11 mouse cellular contexts compared by ENCODE assay signal in the genomic region with DNA sequence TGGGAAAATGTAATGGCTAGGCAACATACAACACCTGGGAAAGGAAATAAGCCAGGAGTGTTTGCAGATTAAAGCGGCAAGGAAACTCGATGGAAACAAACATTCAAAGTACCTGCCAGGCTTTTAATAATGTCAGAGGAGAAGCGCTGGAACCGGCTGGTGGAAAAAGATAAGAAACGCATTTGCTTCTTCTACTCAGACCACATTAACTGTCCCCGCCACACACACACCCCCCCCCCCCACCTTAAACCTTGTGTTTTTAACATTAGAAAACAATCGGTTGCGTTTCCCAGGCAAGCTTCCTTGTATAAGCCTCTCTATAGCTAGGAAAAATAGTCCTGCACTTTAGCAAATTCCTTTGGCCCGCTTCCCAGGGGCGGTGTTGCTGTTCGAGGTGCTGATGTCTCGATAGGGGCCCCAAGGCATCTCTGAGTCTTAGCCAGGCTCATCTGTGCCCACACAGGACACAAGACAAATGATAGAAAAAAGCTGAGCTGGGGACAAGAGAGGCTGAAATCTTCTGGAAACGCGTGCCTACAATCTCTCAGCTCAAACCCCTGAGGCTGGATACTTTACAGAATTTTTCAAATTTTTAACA. TPM values are rescaled to one million over a fixed set of nuclear protein-coding genes. Genes with fewer than 3 reads are reported as not detected.
DNase-seq lines count a peak whose midpoint lies in the region; ATAC-seq lines count a peak whose summit lies in the region.
"Had no signal": no experiment of that assay in that cellular context is flagged by ENCODE, and none has a peak within 500 bp of the region (broad histone marks: within the 10 kb centered on the region; RNA-seq: fewer than 3 reads in every experiment).

No protein-coding gene starts in this region.

- no peak overlapping the region for H3K9ac ChIP-seq in embryonic facial prominence, embryonic 11.5 days (replicated peaks; ENCODE audit: low read length)
- no peak overlapping the region for H3K9ac ChIP-seq in forebrain, embryonic 16.5 days (replicated peaks; ENCODE audit: low read depth, low read length)

- H3K36me3 ChIP-seq in embryonic facial prominence, embryonic 11.5 days (replicated peaks; ENCODE audit: control insufficient read depth, insufficient read depth, low read depth, low read length): no peaks in the 10 kb centered on the region; the same call in 1 of the 2 replicates
- H3K36me3 ChIP-seq in forebrain, embryonic 16.5 days (ENCODE audit: control insufficient read depth, insufficient read depth): no peaks in the 10 kb centered on the region

- no peak overlapping the region for H3K4me2 ChIP-seq in embryonic facial prominence, embryonic 11.5 days (ENCODE audit: low read depth, low read length)
- no peak overlapping the region for H3K4me2 ChIP-seq in forebrain, embryonic 16.5 days (ENCODE audit: low read length)

- no peak for ATAC-seq in embryonic facial prominence, embryonic 11.5 days (replicated peaks; ENCODE audit: insufficient number of reproducible peaks, low FRiP score, low TSS enrichment, low read depth)
- no peak for ATAC-seq in forebrain, embryonic 16.5 days
- ATAC-seq: midbrain, embryonic 16.5 days had no signal

- H3K27ac ChIP-seq in embryonic facial prominence, embryonic 11.5 days (replicated peaks; ENCODE audit: low read depth, low read length): no peak overlapping the region
- no peak overlapping the region for H3K27ac ChIP-seq in forebrain, embryonic 16.5 days (ENCODE audit: low read length)

- no peak overlapping the region for H3K4me3 ChIP-seq in embryonic facial prominence, embryonic 11.5 days (ENCODE audit: low read depth, low read length)
- no peak overlapping the region for H3K4me3 ChIP-seq in forebrain, embryonic 16.5 days (replicated peaks; ENCODE audit: low read length)

- intact Hi-C loops in heart, postnatal 10 days (cut with DNase I): no loop called here

- H3K4me1 ChIP-seq in embryonic facial prominence, embryonic 11.5 days (ENCODE audit: control insufficient read depth, insufficient read depth, low read length): no peaks in the 10 kb centered on the region
- H3K4me1 ChIP-seq in forebrain, embryonic 16.5 days (replicated peaks; ENCODE audit: control insufficient read depth, insufficient read depth, low read length): no peaks in the 10 kb centered on the region

- no peaks in the 10 kb centered on the region for H3K27me3 ChIP-seq in embryonic facial prominence, embryonic 11.5 days (ENCODE audit: control insufficient read depth, insufficient read depth, low read length)
- H3K27me3 ChIP-seq in forebrain, embryonic 16.5 days (replicated peaks; ENCODE audit: control insufficient read depth, insufficient read depth, low read length): no peaks in the 10 kb centered on the region

- WGBS in embryonic facial prominence, embryonic 11.5 days: 26% methylated on average over 14 of the region's 14 CpGs
- 29% methylated on average over 14 of the region's 14 CpGs for WGBS in forebrain, embryonic 16.5 days

- no peaks in the 10 kb centered on the region for H3K9me3 ChIP-seq in embryonic facial prominence, embryonic 11.5 days (replicated peaks; ENCODE audit: control insufficient read depth, low read length)
- H3K9me3 ChIP-seq in forebrain, embryonic 16.5 days (ENCODE audit: control insufficient read depth, low read length): no peaks in the 10 kb centered on the region

- DNase-seq in heart, postnatal 10 days: peak; percentile 16 to 53
- DNase-seq in heart, adult 8-10 months (ENCODE audit: low spot score): no peak
- DNase-seq in MEL-GATA-1-ER (ENCODE audit: extremely low read depth, low read depth): peak; percentile 80
- peak; percentile 46 for DNase-seq in embryonic facial prominence, embryonic 11.5 days (ENCODE audit: low spot score)
- DNase-seq in lung, postnatal 10 days: peak; percentile 61
- DNase-seq in cerebellum, adult 11-12 months: no peak
- DNase-seq in layer of hippocampus, adult 8-10 months (ENCODE audit: low spot score in 2 of 2): no peak
- DNase-seq: cerebellum, adult 2 months had no signal

RNA-seq across cellular contexts. Expression of gene Syndig1l, which starts 11.3 kb away (rescaled TPM):
- total RNA-seq in heart, postnatal 10 days (2021): not detected
- total RNA-seq in heart, adult 8-10 months (2022): not detected
- not detected in 2 replicates for polyA plus RNA-seq in embryonic facial prominence, embryonic 11.5 days (2014; fragmentation: Nextera tagmentation; extraction: Ambion mirVana)
- polyA plus RNA-seq in forebrain, embryonic 16.5 days (2015; fragmentation: Nextera tagmentation; extraction: Ambion mirVana): 3.4 and 4.2 TPM in 2 replicates
- 1 to 10 TPM; 5.9 to 8.0 (median 7.5) TPM for total RNA-seq in layer of hippocampus, adult 8-10 months (2022)
- total RNA-seq: gastrocnemius, postnatal 4 days had no signal

Comparison
In these comparisons a context has a peak if more than half of its experiments do, and no peak if none do; other contexts are left out.
1. DNase-seq: peak in heart, postnatal 10 days (2 of 2), MEL-GATA-1-ER (single experiment), embryonic facial prominence, embryonic 11.5 days (single experiment) and lung, postnatal 10 days (single experiment); none in heart, adult 8-10 months (single experiment), cerebellum, adult 11-12 months (single experiment) and layer of hippocampus, adult 8-10 months (0 of 2).
2. RNA of gene Syndig1l, which starts 11.3 kb away (total RNA-seq): 5.9 to 8.0 TPM in layer of hippocampus, adult 8-10 months; not detected in heart, adult 8-10 months and not detected in heart, postnatal 10 days; every median in the first group is over 4 times any median in the second.